Mouse (Mus musculus) liver, embryonic 14.5 days (tissue): ENCODE measurements around the gene Maml2. TPM values are rescaled to one million over a fixed set of nuclear protein-coding genes. Genes with fewer than 3 reads are reported as not detected.

ENCODE experiments used
- ATAC-seq: fragments of 200-750 bp; cut with Nextera tagmentation; 2 replicates; pipeline ENCODE4 v1.8.0; 2017; ENCODE audit warnings: moderate number of reproducible peaks, mild to moderate bottlenecking, moderate library complexity; ENCODE audit not compliant: insufficient read depth
- DNase-seq, 3 experiments: peaks; one replicate each; pipeline ENCODE4 v3.0.0-alpha.2; 2012 to 2013; ENCODE audit warnings: low read depth in 3 of 3, low spot score in 3 of 3
- H3K27ac ChIP-seq: fragments of 300-500 bp; sonication (generic); 2 replicates; pipeline ENCODE4 v1.5.1; 2014; ENCODE audit warnings: moderate library complexity, mild to moderate bottlenecking, control low read depth, inconsistent platforms
- H3K27me3 ChIP-seq: fragments of 300-500 bp; sonication (generic); 2 replicates; pipeline ENCODE4 v1.6.1; 2014; ENCODE audit warnings: mild to moderate bottlenecking, low read length, moderate library complexity; ENCODE audit not compliant: control insufficient read depth, insufficient read depth
- H3K36me3 ChIP-seq: fragments of 300-500 bp; sonication (generic); replicated peaks from 2 replicates; pipeline ENCODE4 v1.6.1; 2014; ENCODE audit warnings: low read depth; ENCODE audit not compliant: control insufficient read depth, insufficient read depth
- H3K4me1 ChIP-seq, 2 experiments: fragments of 200-500 bp in 1 of 2; fragments of 300-500 bp in 1 of 2; sonication (generic) in 1 of 2; replicated peaks; 2 replicates each; pipeline ENCODE4 v1.6.1; 2012 to 2014; ENCODE audit warnings: antibody characterized with exemption in 1 of 2, inconsistent platforms in 1 of 2, low read length in 1 of 2; ENCODE audit not compliant: control insufficient read depth in 2 of 2, insufficient read depth in 2 of 2
- H3K4me2 ChIP-seq: fragments of 300-500 bp; sonication (generic); 2 replicates; pipeline ENCODE4 v1.6.1; 2014; ENCODE audit warnings: low read depth, mild to moderate bottlenecking, control low read depth, moderate library complexity
- H3K4me3 ChIP-seq, 2 experiments: fragments of 200-500 bp in 1 of 2; fragments of 300-500 bp in 1 of 2; sonication (generic) in 1 of 2; 2 replicates each; pipeline ENCODE4 v1.5.1; 2012 to 2014; ENCODE audit warnings: low read depth in 2 of 2, low read length in 2 of 2, mild to moderate bottlenecking in 2 of 2, control low read depth in 1 of 2, inconsistent platforms in 1 of 2, moderate library complexity in 1 of 2; ENCODE audit not compliant: insufficient read depth in 1 of 2
- H3K9ac ChIP-seq: fragments of 300-500 bp; sonication (generic); replicated peaks from 2 replicates; pipeline ENCODE4 v1.6.1; 2014; ENCODE audit warnings: mild to moderate bottlenecking, control low read depth, moderate library complexity
- H3K9me3 ChIP-seq: fragments of 300-500 bp; sonication (generic); 2 replicates; pipeline ENCODE4 v1.6.1; 2016; ENCODE audit warnings: low read length, mixed read lengths; ENCODE audit not compliant: control insufficient read depth
- CTCF ChIP-seq: IDR thresholded peaks from 2 replicates; pipeline ENCODE4 v1.5.1; 2016; ENCODE audit warnings: antibody characterized with exemption, low read depth, control low read depth
- EP300 ChIP-seq: IDR thresholded peaks from 2 replicates; pipeline ENCODE4 v1.6.1; 2016; ENCODE audit warnings: antibody characterized with exemption, low read depth
- WGBS: fragments of 180-500 bp; shearing (Covaris S2); extraction: QIAGEN DNeasy Blood & Tissue Kit; methylation state at CpG from one replicate; pipeline ENCODE4 v1.1.7; 2014; ENCODE audit not compliant: insufficient replicate concordance; 5-methylcytosine and 5-hydroxymethylcytosine counted together
- polyA plus RNA-seq, 2 experiments: library from polyadenylated mRNA; depleted of rRNA in 1 of 2; stranded (reverse) in 1 of 2; unstranded in 1 of 2; fragments of >200 nt; fragmentation: Nextera tagmentation in 1 of 2; extraction: Ambion mirVana in 1 of 2; gene quantifications; 2 replicates each; pipeline versions ENCODE4 v1.2.1 to v1.2.3; 2012 to 2014

Gene Maml2
- polyA plus RNA-seq, 2 experiments: 0.65 to 0.66 TPM

- Histone ChIP-seq H3K4me1 (peaks cover 0 to 5% of the 10 kb centered on the region in 2 experiments; a peak in 1 of 4 replicates), H3K27me3 (no peaks in the 10 kb centered on the region), H3K9ac (no peak overlapping the region), H3K27ac (no peak overlapping the region), H3K4me2 (no peak overlapping the region), H3K36me3 (no peaks in the 10 kb centered on the region), H3K9me3 (no peaks in the 10 kb centered on the region), H3K4me3 (no peak overlapping the region)
- ATAC-seq: no peak
- DNase-seq: no peak
- no peak for TF ChIP-seq CTCF
- TF ChIP-seq EP300: no peak
- 62% methylated on average over 8 of the region's 8 CpGs for WGBS
Observed at GRCm38 (mm10) chr9:13690321-13690720, 392.6 kb downstream of the Maml2 start.

DNA sequence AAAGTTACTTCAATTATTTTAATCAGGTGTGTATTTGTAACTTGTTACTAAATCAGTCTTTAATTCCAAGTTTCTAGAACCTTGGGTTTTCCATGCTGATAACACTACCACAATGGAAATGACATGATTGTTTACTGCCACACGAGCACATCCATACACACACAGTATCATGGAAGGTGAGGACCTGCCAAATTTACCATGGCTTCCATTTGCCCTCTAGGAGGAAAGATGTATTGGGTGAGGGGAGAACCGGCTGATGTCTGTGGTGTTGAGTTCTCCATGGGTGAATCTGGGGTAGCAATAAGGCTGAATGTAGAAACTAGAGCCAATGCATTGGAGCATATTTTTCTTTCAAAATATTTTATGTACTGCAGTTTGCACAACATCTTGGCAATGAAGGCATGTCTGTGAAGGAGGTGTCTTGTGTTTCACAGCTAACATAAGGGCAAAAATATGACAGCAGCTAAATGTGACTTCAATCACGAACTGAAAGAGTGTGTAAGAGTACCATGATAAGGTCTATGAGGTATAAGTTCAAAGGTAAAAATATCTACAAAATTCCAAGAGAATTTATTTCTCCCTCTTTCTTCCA is 396.0 kb downstream of the Maml2 start:
- no peak overlapping the region for H3K4me2 ChIP-seq
- H3K9ac ChIP-seq: no peak overlapping the region
- no peaks in the 10 kb centered on the region for H3K9me3 ChIP-seq
- no peak overlapping the region for H3K4me3 ChIP-seq
- H3K27ac ChIP-seq: no peak overlapping the region
- DNase-seq (no peak), ATAC-seq (no peak)
- no peaks in the 10 kb centered on the region for H3K36me3 ChIP-seq
- 53% methylated on average over 3 of the region's 3 CpGs for WGBS
- no peaks in the 10 kb centered on the region for H3K27me3 ChIP-seq
- 0 out of 4 replicates have a peak, but pooled peaks cover 0 to 2% of the 10 kb centered on the region in 2 experiments for H3K4me1 ChIP-seq
- TF ChIP-seq EP300 (no peak), CTCF (no peak)

GRCm38 (mm10) chr9:13694293-13694692 is 396.5 kb downstream of the Maml2 start:
- TF ChIP-seq EP300 (no peak), CTCF (no peak)
- Histone ChIP-seq H3K9ac (no peak overlapping the region), H3K9me3 (no peaks in the 10 kb centered on the region), H3K36me3 (no peaks in the 10 kb centered on the region), H3K4me1 (no peaks in the 10 kb centered on the region), H3K4me2 (no peak overlapping the region), H3K27me3 (no peaks in the 10 kb centered on the region), H3K27ac (no peak overlapping the region), H3K4me3 (no peak overlapping the region)
- DNase-seq (no peak), ATAC-seq (no peak)
- WGBS: 54% methylated on average over 5 of the region's 5 CpGs

DNA sequence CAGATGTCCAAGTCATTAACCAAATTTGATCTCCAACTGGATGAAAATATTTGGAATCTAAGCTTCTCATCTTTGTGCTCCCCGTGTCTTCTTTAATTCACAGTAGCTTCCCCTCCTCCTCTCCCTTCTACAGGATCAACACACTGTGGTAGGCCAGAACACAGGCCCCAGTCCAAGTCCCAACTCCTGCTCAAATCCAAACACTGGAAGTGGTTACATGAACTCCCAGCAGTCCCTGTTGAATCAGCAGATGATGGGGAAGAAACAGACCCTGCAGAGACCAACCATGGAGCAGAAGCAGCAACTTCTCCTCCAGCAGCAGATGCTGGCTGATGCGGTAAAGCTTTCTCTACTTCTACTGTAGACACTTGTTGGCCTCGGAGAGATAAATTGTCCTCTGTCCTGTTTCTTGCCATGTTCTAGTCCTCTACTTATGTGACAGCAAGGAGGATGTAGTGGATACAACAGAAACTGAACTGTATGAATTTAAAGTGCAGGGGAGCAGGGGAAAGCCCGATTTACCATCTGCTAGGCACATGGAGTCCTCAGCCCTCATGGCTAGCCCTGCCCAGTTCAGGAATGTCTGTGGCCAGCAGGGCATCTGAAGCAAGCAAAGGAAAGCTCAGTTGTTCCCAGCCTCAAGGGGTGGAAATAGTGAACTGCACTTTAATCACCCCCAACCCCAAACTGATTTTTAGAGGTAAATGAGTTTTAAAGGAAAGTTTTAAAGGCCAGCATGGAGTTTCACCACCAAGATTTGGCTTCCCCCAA is 399.5 kb downstream of the Maml2 start:
- Histone ChIP-seq H3K27ac (no peak overlapping the region), H3K9ac (no peak overlapping the region), H3K4me1 (no peaks in the 10 kb centered on the region), H3K9me3 (no peaks in the 10 kb centered on the region), H3K36me3 (no peaks in the 10 kb centered on the region), H3K4me3 (no peak overlapping the region), H3K27me3 (no peaks in the 10 kb centered on the region), H3K4me2 (no peak overlapping the region)
- WGBS: 68% methylated on average over 4 of the region's 4 CpGs
- DNase-seq (no peak), ATAC-seq (no peak)
- no peak for TF ChIP-seq EP300
- TF ChIP-seq CTCF: no peak

- WGBS: 71% methylated on average over 4 of the region's 4 CpGs
- no peak overlapping the region for H3K9ac ChIP-seq
- H3K27ac ChIP-seq: no peak overlapping the region
- H3K36me3 ChIP-seq: no peaks in the 10 kb centered on the region
- no peak overlapping the region for H3K4me2 ChIP-seq
- no peaks in the 10 kb centered on the region for H3K9me3 ChIP-seq
- DNase-seq (no peak), ATAC-seq (no peak)
- H3K4me1 ChIP-seq: no peaks in the 10 kb centered on the region
- TF ChIP-seq EP300 (no peak), CTCF (no peak)
- no peak overlapping the region for H3K4me3 ChIP-seq
- H3K27me3 ChIP-seq: no peaks in the 10 kb centered on the region
Observed at GRCm38 (mm10) chr9:13697869-13698268, 400.1 kb downstream of the Maml2 start.
